Mouse (Mus musculus) spleen, adult 2 months (tissue): Measurements from ENCODE around the gene Usp53. TPM values are rescaled to one million over a fixed set of nuclear protein-coding genes. Genes with fewer than 3 reads are reported as not detected.

Experiments
- DNase-seq, 2 experiments: peaks; one replicate each; pipeline versions ENCODE4 v3.0.0 to v3.0.0-alpha.2; 2012 to 2021; ENCODE audit warnings: low spot score in 2 of 2, low read depth in 1 of 2
- H3K27ac ChIP-seq: fragments of 200-500 bp; 2 replicates; pipeline ENCODE4 v1.5.1; 2012; ENCODE audit warnings: low read length, inconsistent platforms; ENCODE audit not compliant: insufficient read depth
- H3K27me3 ChIP-seq: fragments of 200-500 bp; 2 replicates; pipeline ENCODE4 v1.6.1; 2012; ENCODE audit warnings: mild to moderate bottlenecking, moderate library complexity, low read length, inconsistent platforms; ENCODE audit not compliant: control insufficient read depth, insufficient read depth
- H3K36me3 ChIP-seq: fragments of 200-500 bp; 2 replicates; pipeline ENCODE4 v1.6.1; 2012; ENCODE audit warnings: mild to moderate bottlenecking, low read length, inconsistent platforms; ENCODE audit not compliant: control insufficient read depth, insufficient read depth
- H3K4me1 ChIP-seq: fragments of 200-500 bp; 2 replicates; pipeline ENCODE4 v1.6.1; 2011; ENCODE audit warnings: inconsistent platforms; ENCODE audit not compliant: control insufficient read depth, insufficient read depth, insufficient read length
- H3K4me3 ChIP-seq: fragments of 200-500 bp; 2 replicates; pipeline ENCODE4 v1.5.1; 2011; ENCODE audit warnings: mild to moderate bottlenecking, inconsistent platforms; ENCODE audit not compliant: insufficient read depth, insufficient read length; ENCODE audit errors: extremely low read depth
- CTCF ChIP-seq: fragments of 200-500 bp; IDR thresholded peaks from 2 replicates; pipeline ENCODE4 v1.5.1; 2011; ENCODE audit warnings: mild to moderate bottlenecking, inconsistent platforms; ENCODE audit not compliant: insufficient read depth, insufficient read length, insufficient replicate concordance; ENCODE audit errors: extremely low read depth
- POLR2A ChIP-seq: fragments of 200-500 bp; IDR thresholded peaks from 2 replicates; pipeline ENCODE4 v1.6.1; 2011; ENCODE audit warnings: low read depth, low read length, inconsistent platforms
- WGBS: fragments of 180-500 bp; shearing (Covaris S2); methylation state at CpG from one replicate; pipeline ENCODE4 v1.1.7; 2018; 5-methylcytosine and 5-hydroxymethylcytosine counted together
- polyA plus RNA-seq: library from polyadenylated mRNA; depleted of rRNA; stranded (reverse); fragments of >200 nt; gene quantifications from 2 replicates; pipeline ENCODE4 v1.2.3, GENCODE M21; 2012

Usp53 gene
- polyA plus RNA-seq, 1 experiment: 1.4 TPM

GRCm38 (mm10) chr3:122918672-122919071 lies 65.6 kb downstream of the Usp53 start:
- no peaks in the 10 kb centered on the region for H3K4me1 ChIP-seq
- H3K27me3 ChIP-seq: no peaks in the 10 kb centered on the region
- DNase-seq: no peak
- TF ChIP-seq POLR2A (no peak), CTCF (no peak)
- 14% methylated on average over 2 of the region's 2 CpGs for WGBS
- no peak overlapping the region for H3K4me3 ChIP-seq
- no peak overlapping the region for H3K27ac ChIP-seq
- H3K36me3 ChIP-seq: no peaks in the 10 kb centered on the region

DNA sequence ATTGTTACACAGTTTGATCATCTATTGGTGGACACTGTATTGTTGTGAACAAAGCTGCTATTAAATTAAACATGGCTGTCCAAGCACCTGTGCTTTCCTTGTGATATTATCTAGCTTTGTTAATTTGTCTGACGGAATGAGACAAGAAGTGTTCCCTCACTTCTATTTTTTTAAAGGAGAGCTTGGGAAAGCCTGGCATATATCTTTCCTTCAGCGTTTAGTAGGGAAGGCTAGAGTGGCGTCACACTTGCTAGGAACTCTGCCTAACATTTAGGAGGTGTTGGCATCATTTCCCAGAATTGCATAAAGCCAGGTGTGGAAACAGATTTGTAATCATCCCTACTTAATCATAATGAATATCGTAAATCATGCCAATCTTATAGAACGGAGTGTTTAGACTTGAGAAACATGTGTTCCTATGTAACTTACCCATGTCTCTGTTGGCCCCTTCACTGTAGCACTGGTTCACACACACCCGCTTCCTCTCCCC lies 68.1 kb downstream of the Usp53 start:
- no peaks in the 10 kb centered on the region for H3K36me3 ChIP-seq
- H3K27me3 ChIP-seq: no peaks in the 10 kb centered on the region
- DNase-seq: no peak
- TF ChIP-seq POLR2A (no peak), CTCF (no peak)
- no peaks in the 10 kb centered on the region for H3K4me1 ChIP-seq
- WGBS: 84% methylated on average over 6 of the region's 6 CpGs
- H3K4me3 ChIP-seq: no peak overlapping the region
- H3K27ac ChIP-seq: no peak overlapping the region

GRCm38 (mm10) chr3:122915493-122915892 lies 68.8 kb downstream of the Usp53 start:
- 67% methylated on average over 5 of the region's 5 CpGs for WGBS
- no peak for DNase-seq

DNA sequence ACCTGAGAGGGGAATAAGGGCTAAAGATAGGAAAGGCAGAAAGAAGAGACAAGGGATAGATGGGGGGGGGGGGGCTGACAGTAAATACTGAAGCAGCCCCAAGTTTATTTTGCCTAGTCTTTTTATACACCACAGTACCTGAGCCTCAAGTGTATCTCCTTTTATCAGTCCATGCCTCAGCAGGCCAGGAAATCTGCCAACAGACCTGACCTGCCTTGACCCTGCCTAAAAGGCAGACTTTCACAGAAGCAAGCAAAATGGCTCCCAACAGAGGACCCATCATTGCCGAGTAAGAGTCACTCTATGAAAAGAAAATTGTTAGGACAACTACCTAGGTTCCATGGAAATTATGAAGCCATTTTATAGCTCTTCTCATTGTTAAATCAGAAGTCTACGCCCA lies 76.5 kb downstream of the Usp53 start:
- no peaks in the 10 kb centered on the region for H3K27me3 ChIP-seq
- no peak for DNase-seq
- H3K36me3 ChIP-seq: no peaks in the 10 kb centered on the region
- no peak overlapping the region for H3K27ac ChIP-seq
- no peaks in the 10 kb centered on the region for H3K4me1 ChIP-seq
- no peak overlapping the region for H3K4me3 ChIP-seq
- TF ChIP-seq CTCF: no peak
- no peak for TF ChIP-seq POLR2A
- 91% methylated on average over 2 of the region's 2 CpGs for WGBS

More at GRCm38 (mm10) chr3:122915493-122915892, 68.8 kb downstream of the Usp53 start:
- no peaks in the 10 kb centered on the region for H3K27me3 ChIP-seq
- H3K4me3 ChIP-seq: no peak overlapping the region
- H3K27ac ChIP-seq: no peak overlapping the region
- TF ChIP-seq CTCF: no peak
- H3K4me1 ChIP-seq: no peaks in the 10 kb centered on the region
- H3K36me3 ChIP-seq: no peaks in the 10 kb centered on the region

DNA sequence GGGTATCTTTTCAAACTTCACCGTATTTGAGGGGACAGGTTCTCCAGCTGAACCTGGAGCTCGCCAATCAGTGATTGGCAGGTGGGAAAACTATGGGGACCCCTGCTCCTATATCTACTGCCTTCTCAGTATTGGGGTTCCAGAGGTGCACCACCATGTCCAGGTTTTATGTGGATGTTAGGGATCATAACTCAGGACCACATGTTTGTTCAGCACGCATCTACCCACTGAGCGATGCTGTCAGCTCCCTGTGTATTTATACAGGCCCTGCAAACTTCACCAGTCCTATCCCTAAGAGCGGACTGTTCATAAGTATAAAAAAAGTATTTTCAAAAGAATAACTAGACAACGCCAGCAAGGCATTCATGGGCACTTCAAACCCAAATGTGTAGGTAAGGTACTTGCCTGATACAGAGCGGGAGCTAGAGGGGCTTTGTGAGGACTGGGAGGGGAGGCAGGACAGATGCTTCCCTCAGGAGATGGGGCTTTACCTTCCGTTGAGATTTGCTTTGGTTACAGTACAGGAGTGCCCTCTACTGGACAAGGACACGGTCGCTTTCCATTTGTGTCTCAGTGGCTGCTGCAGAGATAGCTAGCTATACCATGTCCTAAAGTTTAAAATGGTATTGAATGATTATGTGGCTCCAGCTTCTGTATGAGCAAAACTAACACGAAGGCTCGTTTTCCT lies 80.4 kb downstream of the Usp53 start:
- H3K4me3 ChIP-seq: no peak overlapping the region
- DNase-seq: no peak
- H3K27me3 ChIP-seq: no peaks in the 10 kb centered on the region
- TF ChIP-seq CTCF (peak; percentile 38; the same call in 1 of the 2 replicates), POLR2A (no peak)
- no peak overlapping the region for H3K27ac ChIP-seq
- 49% methylated on average over 12 of the region's 12 CpGs for WGBS
- H3K36me3 ChIP-seq: no peaks in the 10 kb centered on the region
- no peaks in the 10 kb centered on the region for H3K4me1 ChIP-seq

- H3K27ac ChIP-seq: no peak overlapping the region
- no peaks in the 10 kb centered on the region for H3K27me3 ChIP-seq
- TF ChIP-seq POLR2A: no peak
- no peak for TF ChIP-seq CTCF
- no peaks in the 10 kb centered on the region for H3K4me1 ChIP-seq
- WGBS: 63% methylated on average over 6 of the region's 6 CpGs
- no peak for DNase-seq
- no peaks in the 10 kb centered on the region for H3K36me3 ChIP-seq
- H3K4me3 ChIP-seq: no peak overlapping the region
Observed at GRCm38 (mm10) chr3:122898254-122898653, 86.1 kb downstream of the Usp53 start.

- no peak for DNase-seq
- H3K27ac ChIP-seq: no peak overlapping the region
- 84% methylated on average over 11 of the region's 11 CpGs for WGBS
- no peaks in the 10 kb centered on the region for H3K4me1 ChIP-seq
- no peak overlapping the region for H3K4me3 ChIP-seq
- TF ChIP-seq CTCF: no peak
- no peak for TF ChIP-seq POLR2A
- no peaks in the 10 kb centered on the region for H3K27me3 ChIP-seq
- no peaks in the 10 kb centered on the region for H3K36me3 ChIP-seq
Observed at GRCm38 (mm10) chr3:122895189-122895731, 89.0 kb downstream of the Usp53 start.
